Mouse (Mus musculus) megakaryocyte, embryonic 14.5 days (primary cell): ENCODE measurements around the gene Vtcn1.

ENCODE experiments used
- FLI1 ChIP-seq: IDR thresholded peaks from 2 replicates; pipeline ENCODE4 v1.6.1; 2012; ENCODE audit warnings: low read length, inconsistent platforms, mixed read lengths
- GATA1 ChIP-seq: IDR thresholded peaks from 3 replicates; pipeline ENCODE4 v1.6.1; 2012; ENCODE audit warnings: mixed read lengths, low read length, inconsistent platforms, borderline replicate concordance

DNA sequence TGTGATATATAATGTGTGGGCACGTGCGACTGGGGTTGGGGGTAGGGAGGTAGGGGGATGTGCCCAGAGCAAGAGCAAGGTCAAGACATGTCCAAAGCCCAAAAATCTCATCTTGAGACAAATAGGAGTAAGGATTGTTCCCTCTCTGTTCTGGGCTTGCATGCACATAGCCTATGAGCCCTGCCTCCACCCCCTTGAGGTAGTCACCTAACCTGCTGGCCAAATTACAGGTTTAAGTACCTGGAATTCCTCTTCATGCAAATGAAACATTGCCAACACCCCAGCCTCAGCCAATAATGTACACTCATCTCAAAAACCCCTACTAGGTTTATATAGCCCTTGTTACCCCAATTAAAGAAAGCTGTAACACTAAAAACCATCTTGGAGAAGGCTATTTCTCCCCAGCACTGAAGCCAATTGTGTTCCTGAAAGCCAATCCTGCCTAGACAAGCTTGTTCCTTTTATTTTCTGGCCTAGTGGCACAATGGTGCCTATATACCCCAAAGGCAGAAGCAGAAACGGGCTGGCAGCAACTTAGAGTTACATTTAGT lies 26.3 kb upstream of the Vtcn1 start:
- TF ChIP-seq GATA1, result no peak
- TF ChIP-seq FLI1, result no peak
